Mouse (Mus musculus): ENCODE data around the gene Gm4792.

The Gm4792 gene

GRCm38 (mm10) chr10:94299301-94299700 lies 798 bp upstream of the Gm4792 start:
- DNase-seq (ENCODE audit: low spot score in 2 of 2) = no peak

- DNase-seq (ENCODE audit: low spot score in 2 of 2) = no peak
These were observed 2.4 kb downstream of the Gm4792 start for GRCm38 (mm10) chr10:94295923-94296605.

- DNase-seq (ENCODE audit: low spot score in 2 of 2) = no peak
These were observed 3.4 kb downstream of the Gm4792 start for GRCm38 (mm10) chr10:94294933-94295750.

GRCm38 (mm10) chr10:94294437-94294836 lies 4.1 kb downstream of the Gm4792 start:
- DNase-seq (ENCODE audit: low spot score in 2 of 2) = no peak

GRCm38 (mm10) chr10:94282797-94283196 lies 15.7 kb downstream of the Gm4792 start:
- DNase-seq (ENCODE audit: low spot score in 2 of 2) = no peak

- no peak for DNase-seq (ENCODE audit: low spot score in 2 of 2)
These were observed 16.3 kb downstream of the Gm4792 start for GRCm38 (mm10) chr10:94282179-94282578.

GRCm38 (mm10) chr10:94276511-94276910 lies 22.0 kb downstream of the Gm4792 start:
- no peak for DNase-seq (ENCODE audit: low spot score in 2 of 2)

GRCm38 (mm10) chr10:94275321-94275720 lies 23.2 kb downstream of the Gm4792 start:
- DNase-seq (ENCODE audit: low spot score in 2 of 2) = no peak

- peak in 1 of 2 experiments; percentile 19 for DNase-seq (ENCODE audit: low spot score in 2 of 2)
These were observed 32.6 kb downstream of the Gm4792 start for GRCm38 (mm10) chr10:94265656-94266542.

- no peak for DNase-seq (ENCODE audit: low spot score in 2 of 2)
These were observed 35.3 kb downstream of the Gm4792 start for GRCm38 (mm10) chr10:94263211-94263610.

- DNase-seq (ENCODE audit: low spot score in 2 of 2) = no peak
These were observed 35.9 kb downstream of the Gm4792 start for GRCm38 (mm10) chr10:94262646-94263045.

GRCm38 (mm10) chr10:94260544-94260943 lies 38.0 kb downstream of the Gm4792 start:
- no peak for DNase-seq (ENCODE audit: low spot score in 2 of 2)

- no peak for DNase-seq (ENCODE audit: low spot score in 2 of 2)
These were observed 42.0 kb downstream of the Gm4792 start for GRCm38 (mm10) chr10:94256518-94256917.

GRCm38 (mm10) chr10:94255744-94256143 lies 42.8 kb downstream of the Gm4792 start:
- no peak for DNase-seq (ENCODE audit: low spot score in 2 of 2)

- DNase-seq (ENCODE audit: low spot score in 2 of 2) = no peak
These were observed 43.7 kb downstream of the Gm4792 start for GRCm38 (mm10) chr10:94254766-94255165.

- DNase-seq (ENCODE audit: low spot score in 2 of 2) = no peak
These were observed 45.2 kb downstream of the Gm4792 start for GRCm38 (mm10) chr10:94253260-94253807.

- peak in 1 of 2 experiments; percentile 14 for DNase-seq (ENCODE audit: low spot score in 2 of 2)
These were observed 48.7 kb downstream of the Gm4792 start for GRCm38 (mm10) chr10:94249575-94250456.

GRCm38 (mm10) chr10:94247748-94248349 lies 50.7 kb downstream of the Gm4792 start:
- no peak for DNase-seq (ENCODE audit: low spot score in 2 of 2)

All from frontal cortex, postnatal 14 days (tissue).